In the genomic region with DNA sequence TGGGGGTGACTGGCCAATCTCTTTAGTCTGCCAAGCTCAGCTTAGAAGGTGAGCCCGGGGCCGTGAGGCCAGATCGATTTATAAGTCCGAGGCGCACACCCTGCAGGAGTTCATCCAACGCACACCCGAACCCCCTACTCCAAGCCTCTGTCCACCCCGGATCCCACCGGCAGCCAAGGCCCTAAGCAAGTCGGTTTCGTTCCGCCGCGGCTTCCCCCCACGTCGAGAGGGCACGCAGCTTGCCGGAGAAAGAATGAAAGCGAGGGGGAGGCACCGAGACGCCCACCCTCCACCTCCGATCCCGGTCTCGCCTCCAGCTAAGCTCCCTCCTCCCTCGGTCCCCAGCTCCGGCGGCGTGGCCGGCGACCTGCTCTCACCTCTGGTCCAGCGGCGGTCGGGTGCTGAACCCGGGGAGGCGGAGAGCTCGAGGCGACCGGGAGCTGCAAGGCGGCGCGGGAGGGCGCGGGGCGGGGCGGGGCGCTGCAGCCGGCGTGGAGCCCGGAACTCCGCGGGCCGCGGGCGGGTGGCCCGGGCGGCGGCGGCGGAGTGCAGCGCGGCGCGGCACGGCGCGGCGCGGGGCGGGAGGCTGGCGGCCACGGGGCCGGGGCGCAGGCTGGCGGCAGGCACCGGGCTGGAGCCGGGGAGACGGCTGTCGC, we compare ENCODE assay signal across 8 mouse cellular contexts. TPM values are rescaled to one million over a fixed set of nuclear protein-coding genes. Genes with fewer than 3 reads are reported as not detected.
DNase-seq lines count a peak whose midpoint lies in the region; ATAC-seq lines count a peak whose summit lies in the region.

No protein-coding gene starts in this region.

- H3K4me3 ChIP-seq in forebrain, embryonic 15.5 days, result peak overlapping the region; percentile 81
- H3K4me3 ChIP-seq in neural tube, embryonic 15.5 days (replicated peaks), result peak overlapping the region; percentile 88

- peak overlapping the region; percentile 56 for H3K4me2 ChIP-seq in forebrain, embryonic 15.5 days (replicated peaks)
- peak overlapping the region; percentile 72 for H3K4me2 ChIP-seq in neural tube, embryonic 15.5 days

- peak; percentile 72 for ATAC-seq in forebrain, embryonic 15.5 days (replicated peaks)
- peak; percentile 71 for ATAC-seq in neural tube, embryonic 15.5 days (ENCODE audit: low FRiP score)

- H3K27me3 ChIP-seq in forebrain, embryonic 15.5 days, result no peaks in the 10 kb centered on the region
- no peaks in the 10 kb centered on the region for H3K27me3 ChIP-seq in neural tube, embryonic 15.5 days (replicated peaks)

- under 1% methylated on average over 78 of the region's 78 CpGs for WGBS in forebrain, embryonic 15.5 days
- WGBS in neural tube, embryonic 15.5 days, result 1% methylated on average over 78 of the region's 78 CpGs

- peak overlapping the region; percentile 97 for H3K27ac ChIP-seq in forebrain, embryonic 15.5 days (replicated peaks)
- peak overlapping the region; percentile 98 for H3K27ac ChIP-seq in neural tube, embryonic 15.5 days (replicated peaks)

- no peaks in the 10 kb centered on the region for H3K36me3 ChIP-seq in forebrain, embryonic 15.5 days
- no peaks in the 10 kb centered on the region for H3K36me3 ChIP-seq in neural tube, embryonic 15.5 days

- intact Hi-C loops in heart, postnatal 14 days (cut with DNase I), result loop anchor here (2.0 to 5.0 kb wide), 3 partner anchors 30 to 101 kb away; no protein-coding TSS in a partner anchor

- H3K4me1 ChIP-seq in forebrain, embryonic 15.5 days, result peaks cover 49% of the 10 kb centered on the region
- peaks cover 60% of the 10 kb centered on the region for H3K4me1 ChIP-seq in neural tube, embryonic 15.5 days

- H3K9ac ChIP-seq in forebrain, embryonic 15.5 days (replicated peaks), result peak overlapping the region; percentile 96
- H3K9ac ChIP-seq in neural tube, embryonic 15.5 days (replicated peaks), result peak overlapping the region; percentile 74

- DNase-seq in CD4-positive helper T cell, adult 2 months (ENCODE audit: low read depth, low spot score), result peak; percentile 42
- DNase-seq in brain, adult 2 months (ENCODE audit: low read depth, low spot score), result peak; percentile 56
- DNase-seq in heart, postnatal 14 days, result peak; percentile 78 to 80
- DNase-seq in kidney, postnatal 4 days, result peak; percentile 73 to 83
- peak; percentile 66 to 77 for DNase-seq in lung, adult 18-20 months
- DNase-seq in thymus, postnatal 0 days (ENCODE audit: low spot score), result peak; percentile 47

- H3K9me3 ChIP-seq in forebrain, embryonic 15.5 days, result no peaks in the 10 kb centered on the region
- no peaks in the 10 kb centered on the region for H3K9me3 ChIP-seq in neural tube, embryonic 15.5 days (replicated peaks)

RNA-seq across cellular contexts. Expression of gene Acvr1, which starts 0.4 kb away (rescaled TPM):
- 7.4 and 7.9 TPM in 2 replicates for polyA plus RNA-seq in forebrain, embryonic 15.5 days (2015; fragmentation: Nextera tagmentation; extraction: Ambion mirVana)
- 10 to 100 TPM; 18.5 to 22.0 TPM for total RNA-seq in heart, postnatal 14 days (2021)
- 6.1 and 6.6 TPM in 2 replicates for polyA plus RNA-seq in neural tube, embryonic 15.5 days (2015; fragmentation: Nextera tagmentation; extraction: Ambion mirVana)
- 0.95 and 1.5 TPM in 2 replicates for polyA plus RNA-seq in thymus, postnatal 0 days (2015; fragmentation: Nextera tagmentation; extraction: Ambion mirVana)

RNA-seq across cellular contexts. Expression of gene Upp2, which starts 0.6 kb away (rescaled TPM):
- 14.4 and 16.1 TPM in 2 replicates for polyA plus RNA-seq in forebrain, embryonic 15.5 days (2015; fragmentation: Nextera tagmentation; extraction: Ambion mirVana)
- 1 to 10 TPM; 2.4 to 2.9 TPM for total RNA-seq in heart, postnatal 14 days (2021)
- polyA plus RNA-seq in neural tube, embryonic 15.5 days (2015; fragmentation: Nextera tagmentation; extraction: Ambion mirVana), result 15.3 and 19.0 TPM in 2 replicates
- polyA plus RNA-seq in thymus, postnatal 0 days (2015; fragmentation: Nextera tagmentation; extraction: Ambion mirVana), result 1.3 and 1.7 TPM in 2 replicates

Comparison
In these comparisons a context has a peak if more than half of its experiments do, and no peak if none do; other contexts are left out.
1. Peak in every context shown above with its lines: DNase-seq, ATAC-seq, H3K4me3 ChIP-seq and H3K27ac ChIP-seq.